Mouse (Mus musculus) retina, embryonic 14.5 days (tissue): ENCODE measurements around the gene Tmbim1.

Experiments used
- DNase-seq: peaks from one replicate; pipeline ENCODE4 v3.0.0-alpha.2; 2015; ENCODE audit warnings: low spot score

The Tmbim1 gene

GRCm38 (mm10) chr1:74277883-74278537 lies 27.4 kb downstream of the Tmbim1 start:
- DNase-seq = no peak

- DNase-seq = no peak
These were observed 28.4 kb downstream of the Tmbim1 start for GRCm38 (mm10) chr1:74277041-74277440.

DNA sequence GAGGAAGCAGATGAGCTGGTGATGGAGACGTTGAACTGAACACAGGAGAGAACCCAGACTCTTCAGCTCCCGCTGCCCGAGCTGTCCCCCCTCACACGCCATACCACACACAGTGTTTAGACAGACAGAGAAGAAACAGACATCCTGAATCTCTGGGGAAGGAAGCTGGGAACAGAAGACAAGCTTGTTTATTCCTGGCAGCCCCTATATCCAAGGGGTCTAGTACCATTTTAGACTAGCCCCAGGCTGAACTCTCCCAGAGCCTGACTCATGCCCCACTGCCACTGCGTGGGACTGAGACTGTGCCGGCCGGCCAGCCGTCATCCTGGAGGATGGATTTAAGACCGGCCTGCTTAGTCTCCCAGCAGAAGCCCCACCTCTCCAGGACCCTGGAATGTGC lies 30.4 kb downstream of the Tmbim1 start:
- DNase-seq = no peak

DNA sequence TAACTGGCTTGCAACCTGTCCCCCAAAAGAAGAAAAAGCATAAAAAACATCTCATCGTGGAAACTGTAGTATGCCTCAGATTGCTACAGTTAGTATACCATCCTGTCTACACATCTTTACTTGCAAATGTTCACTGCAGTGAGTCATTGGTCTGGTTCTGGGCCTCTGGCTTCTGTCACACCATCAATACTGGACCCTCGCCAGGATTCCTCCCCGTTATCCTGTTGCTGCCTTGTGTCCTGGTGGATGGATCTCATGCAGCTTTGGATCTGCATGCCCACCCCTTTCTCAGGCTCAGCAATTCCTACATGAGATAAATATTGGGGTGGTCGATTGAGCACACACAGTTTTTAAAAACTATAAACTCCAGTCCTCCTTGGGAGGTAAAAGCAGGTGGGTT lies 33.8 kb downstream of the Tmbim1 start:
- DNase-seq = no peak

DNA sequence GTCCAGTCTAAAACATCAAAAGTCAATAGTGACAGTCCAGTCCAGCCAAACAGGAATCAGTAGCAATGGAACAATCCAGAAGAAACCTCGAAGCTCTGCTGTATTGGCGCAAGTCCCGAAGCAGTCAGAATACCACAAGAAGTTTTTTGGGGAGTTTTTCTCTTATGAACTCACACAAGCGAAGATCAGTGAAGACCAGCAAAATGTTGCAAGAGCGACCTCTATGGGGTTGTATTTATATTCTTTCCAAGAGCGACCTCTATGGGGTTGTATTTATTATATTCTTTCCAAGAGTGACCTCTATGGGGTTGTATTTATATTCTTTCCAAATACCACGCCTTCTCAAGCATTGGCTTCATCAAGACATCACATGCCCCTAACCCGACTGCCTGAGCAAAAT lies 36.7 kb downstream of the Tmbim1 start:
- no peak for DNase-seq

DNA sequence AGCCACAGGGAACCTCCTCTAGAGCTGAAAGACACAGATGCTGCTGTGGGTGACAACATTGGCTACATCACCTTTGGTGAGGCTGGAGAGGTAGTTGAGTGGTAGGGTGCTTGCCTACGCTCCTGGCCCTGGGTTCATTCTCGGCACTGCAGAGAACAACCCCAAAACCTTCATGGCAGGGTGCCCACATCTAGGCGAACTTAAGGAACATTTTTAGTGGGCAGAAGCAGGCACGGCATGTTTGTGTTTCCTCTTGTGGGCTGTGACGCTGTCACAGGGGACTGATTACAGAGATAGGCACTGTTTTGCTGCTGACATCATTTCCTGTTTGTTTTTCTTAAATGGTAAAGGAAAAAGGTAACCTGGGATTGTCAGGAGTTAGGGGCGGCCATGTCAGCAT lies 42.9 kb downstream of the Tmbim1 start:
- no peak for DNase-seq

- no peak for DNase-seq
These were observed 48.6 kb downstream of the Tmbim1 start for GRCm38 (mm10) chr1:74256782-74257181.

DNA sequence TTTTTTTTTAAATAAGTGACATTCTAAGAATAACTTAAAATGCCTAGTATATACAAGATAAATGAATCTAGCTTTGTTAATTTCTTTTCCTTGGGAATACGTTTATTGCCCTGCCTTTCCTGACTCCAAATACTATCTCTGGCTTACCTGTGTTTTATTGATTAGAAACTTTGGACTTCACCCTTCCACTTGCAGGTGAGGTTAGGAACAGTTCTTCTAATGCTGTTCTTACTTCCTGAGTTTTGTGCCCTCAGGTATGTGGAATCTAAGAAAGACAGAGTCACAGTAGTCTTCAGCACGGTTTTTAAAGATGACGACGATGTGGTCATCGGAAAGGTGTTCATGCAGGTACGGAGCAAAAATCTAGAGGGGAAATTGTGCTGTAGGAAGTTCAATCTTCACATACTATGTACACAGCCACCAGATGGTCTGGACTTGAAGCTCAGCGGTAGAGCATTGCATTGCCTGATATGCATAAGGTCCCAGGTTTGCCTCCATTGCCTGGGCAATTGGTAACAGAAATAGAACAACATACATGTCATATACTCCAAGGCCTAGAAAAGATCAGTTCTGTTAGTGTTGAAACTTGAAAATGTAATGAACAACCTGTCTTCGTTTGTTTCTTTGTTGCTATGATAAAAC lies 49.6 kb downstream of the Tmbim1 start:
- DNase-seq = no peak

DNA sequence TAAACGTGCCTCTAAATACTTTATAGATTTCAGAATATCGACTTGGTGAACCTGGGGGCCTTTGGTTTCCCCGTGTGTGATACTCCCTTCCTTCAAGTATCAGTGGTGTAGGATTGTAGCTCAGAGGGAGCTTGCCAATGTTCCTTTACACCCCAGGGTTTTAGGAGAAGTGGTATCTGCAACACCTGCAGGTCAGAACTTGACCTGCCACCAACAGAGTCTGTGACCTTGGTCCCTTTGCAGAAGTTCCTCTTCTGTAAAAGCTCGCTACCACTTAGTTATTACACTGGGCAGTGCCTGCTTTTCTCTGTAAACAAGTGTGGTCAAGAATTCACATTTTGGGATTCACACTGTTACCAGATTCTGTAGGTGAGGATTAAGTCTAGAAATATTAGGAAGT lies 55.3 kb downstream of the Tmbim1 start:
- DNase-seq = no peak

- DNase-seq = no peak
These were observed 56.0 kb downstream of the Tmbim1 start for GRCm38 (mm10) chr1:74249331-74249980.

GRCm38 (mm10) chr1:74248799-74249198 lies 56.6 kb downstream of the Tmbim1 start:
- DNase-seq = no peak

- no peak for DNase-seq
These were observed 59.9 kb downstream of the Tmbim1 start for GRCm38 (mm10) chr1:74245525-74245924.

GRCm38 (mm10) chr1:74240832-74241231 lies 64.6 kb downstream of the Tmbim1 start:
- DNase-seq = no peak

DNA sequence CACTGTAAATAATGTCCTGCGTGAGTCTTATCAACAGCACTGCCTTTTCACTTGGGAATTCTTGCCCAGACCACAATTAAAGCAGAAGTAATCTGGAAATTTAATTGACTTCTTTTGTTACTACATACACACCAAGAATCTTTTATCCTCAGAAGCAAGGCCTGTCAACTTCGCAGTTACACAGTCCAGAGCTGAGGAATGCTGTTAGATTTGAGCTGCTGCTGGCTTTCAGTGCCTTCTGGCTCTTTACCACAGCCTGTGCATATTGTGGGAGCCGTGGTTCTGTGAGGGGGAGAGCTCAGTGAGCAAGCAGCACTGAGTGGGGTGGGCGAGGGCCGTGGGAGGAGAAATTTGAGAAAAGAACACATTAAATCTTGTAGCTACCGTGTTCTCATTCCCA lies 65.1 kb downstream of the Tmbim1 start:
- no peak for DNase-seq

DNA sequence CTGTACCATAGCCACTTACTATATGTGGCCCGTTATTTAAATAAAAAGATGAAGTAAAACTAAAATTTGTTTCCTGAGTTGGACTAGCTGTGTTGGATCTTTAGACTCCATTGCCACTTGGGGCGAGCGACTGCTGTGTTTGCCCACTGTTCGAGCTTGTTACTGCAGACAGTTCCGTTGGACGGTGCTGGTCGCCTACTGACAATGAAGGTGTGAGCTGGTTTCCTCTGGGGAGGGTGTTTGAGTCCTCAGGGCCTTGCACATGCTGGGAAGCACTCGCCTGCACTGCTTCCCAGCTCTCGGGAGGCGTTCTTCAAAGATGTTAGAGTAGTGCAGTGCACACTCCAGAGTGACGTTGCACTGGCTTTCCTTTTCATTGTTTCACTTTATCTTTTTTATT lies 65.8 kb downstream of the Tmbim1 start:
- no peak for DNase-seq

- no peak for DNase-seq
These were observed 66.3 kb downstream of the Tmbim1 start for GRCm38 (mm10) chr1:74239162-74239561.
